Mouse (Mus musculus): ENCODE results near the gene Tmem8.
"Not testable (repeated sequence)": the region's sequence is repeated elsewhere in the genome, so short reads cannot be mapped to it uniquely, and the experiment has no call there.

Tmem8 gene

GRCm38 (mm10) chr17:26111722-26112121, 1.4 kb upstream of the Tmem8 start:
- DNase-seq (ENCODE audit: low spot score in 2 of 2): no peak

GRCm38 (mm10) chr17:26112751-26113150, 348 bp upstream of the Tmem8 start:
- no peak for DNase-seq (ENCODE audit: low spot score in 2 of 2)

GRCm38 (mm10) chr17:26114061-26114460, 962 bp downstream of the Tmem8 start:
- no peak for DNase-seq (ENCODE audit: low spot score in 2 of 2)

GRCm38 (mm10) chr17:26114461-26114860, 1.4 kb downstream of the Tmem8 start:
- not testable (repeated sequence) for DNase-seq (ENCODE audit: low spot score in 2 of 2)

- DNase-seq (ENCODE audit: low spot score in 2 of 2): no peak
These were observed 2.3 kb downstream of the Tmem8 start for GRCm38 (mm10) chr17:26115205-26115898.

GRCm38 (mm10) chr17:26115956-26116487, 2.9 kb downstream of the Tmem8 start:
- no peak for DNase-seq (ENCODE audit: low spot score in 2 of 2)

- no peak for DNase-seq (ENCODE audit: low spot score in 2 of 2)
These were observed 3.6 kb downstream of the Tmem8 start for GRCm38 (mm10) chr17:26116503-26117258.

- no peak for DNase-seq (ENCODE audit: low spot score in 2 of 2)
These were observed 6.9 kb downstream of the Tmem8 start for GRCm38 (mm10) chr17:26119766-26120710.

- DNase-seq (ENCODE audit: low spot score in 2 of 2): no peak
These were observed 9.5 kb downstream of the Tmem8 start for GRCm38 (mm10) chr17:26122431-26123140.

GRCm38 (mm10) chr17:26123267-26123684, 10.2 kb downstream of the Tmem8 start, which contains the start of gene Mrpl28:
Gene Mrpl28, plus strand, starts transcription at chr17:26123500.
- DNase-seq (ENCODE audit: low spot score in 2 of 2): peak; percentile 88 to 95

- DNase-seq (ENCODE audit: low spot score in 2 of 2): no peak
These were observed 11.5 kb downstream of the Tmem8 start for GRCm38 (mm10) chr17:26124560-26124959.

- DNase-seq (ENCODE audit: low spot score in 2 of 2): no peak
These were observed 12.1 kb downstream of the Tmem8 start for GRCm38 (mm10) chr17:26125226-26125625.

- no peak for DNase-seq (ENCODE audit: low spot score in 2 of 2)
These were observed 18.1 kb downstream of the Tmem8 start for GRCm38 (mm10) chr17:26131062-26131732.

- DNase-seq (ENCODE audit: low spot score in 2 of 2): no peak
These were observed 19.1 kb downstream of the Tmem8 start for GRCm38 (mm10) chr17:26131856-26132853.

- DNase-seq (ENCODE audit: low spot score in 2 of 2): no peak
These were observed 24.1 kb downstream of the Tmem8 start for GRCm38 (mm10) chr17:26137106-26137750.

GRCm38 (mm10) chr17:26137751-26138130, 24.6 kb downstream of the Tmem8 start:
- no peak for DNase-seq (ENCODE audit: low spot score in 2 of 2)

GRCm38 (mm10) chr17:26138239-26138836, 25.2 kb downstream of the Tmem8 start, which contains the start of gene Axin1:
Gene Axin1, plus strand, starts transcription at chr17:26138688.
- peak; percentile 94 for DNase-seq (ENCODE audit: low spot score in 2 of 2)

GRCm38 (mm10) chr17:26138901-26139381, 25.8 kb downstream of the Tmem8 start:
- DNase-seq (ENCODE audit: low spot score in 2 of 2): no peak
